Comparison of ENCODE assay signal across 20 mouse cellular contexts in the genomic region with DNA sequence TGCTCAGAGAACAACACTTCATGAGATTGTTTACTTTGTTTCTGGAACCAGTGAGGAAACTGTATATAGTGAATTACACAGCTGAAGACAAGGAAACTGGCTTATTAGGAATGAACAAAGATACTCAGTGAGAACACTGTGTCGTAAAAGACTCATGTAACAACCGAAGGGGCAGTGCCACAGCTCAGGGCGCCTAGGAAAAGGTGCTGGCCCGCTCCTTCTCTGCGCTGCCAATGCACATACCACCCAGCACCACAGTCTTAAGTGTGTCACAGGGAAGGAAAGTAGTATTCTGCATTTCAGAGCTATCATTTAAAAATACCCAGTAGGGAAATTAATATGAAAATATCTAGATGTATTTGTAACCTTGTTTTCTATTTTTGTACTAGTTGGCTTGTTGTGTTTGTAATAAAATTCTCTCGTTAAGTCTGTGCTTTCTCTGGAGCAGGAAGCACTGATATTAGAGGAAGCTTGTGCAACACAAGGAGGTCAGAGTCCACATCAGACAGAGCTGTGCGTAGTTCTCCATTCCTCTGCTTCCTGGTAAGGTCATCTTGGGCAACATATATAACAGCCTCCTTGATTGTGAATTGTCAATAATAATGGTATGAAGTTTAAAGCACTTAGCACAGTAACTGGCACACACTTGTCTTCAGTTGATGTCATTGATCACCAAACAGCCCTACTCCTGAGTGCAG. TPM values are rescaled to one million over a fixed set of nuclear protein-coding genes. Genes with fewer than 3 reads are reported as not detected.
A peak's percentile ranks its signal among the peaks of the same experiment; 100 is the strongest.
DNase-seq lines count a peak whose midpoint lies in the region; ATAC-seq and TF ChIP-seq lines count a peak whose summit lies in the region.
"Had no signal": no experiment of that assay in that cellular context is flagged by ENCODE, and none has a peak within 500 bp of the region (broad histone marks: within the 10 kb centered on the region; RNA-seq: fewer than 3 reads in every experiment).

No protein-coding gene starts in this region.

- no peak overlapping the region for H3K4me3 ChIP-seq in kidney, postnatal 0 days (replicated peaks; ENCODE audit: low read depth, low read length)
- H3K4me3 ChIP-seq in kidney, embryonic 15.5 days (replicated peaks): no peak overlapping the region
- H3K4me3 ChIP-seq in lung, postnatal 0 days (ENCODE audit: low read depth, low read length): no peak overlapping the region
- H3K4me3 ChIP-seq: embryonic facial prominence, embryonic 12.5 days; forebrain, embryonic 10.5 days; hindbrain, embryonic 15.5 days; liver, embryonic 15.5 days had no signal

- no peak for TF ChIP-seq EP300 in lung, postnatal 0 days (IDR thresholded peaks at IDR 0.05)

- no peaks in the 10 kb centered on the region for H3K9me3 ChIP-seq in kidney, postnatal 0 days (replicated peaks; ENCODE audit: low read length)
- H3K9me3 ChIP-seq in kidney, embryonic 15.5 days (replicated peaks): no peaks in the 10 kb centered on the region
- no peaks in the 10 kb centered on the region for H3K9me3 ChIP-seq in lung, postnatal 0 days (ENCODE audit: low read length)
- H3K9me3 ChIP-seq: embryonic facial prominence, embryonic 12.5 days; forebrain, embryonic 10.5 days; hindbrain, embryonic 15.5 days; liver, embryonic 15.5 days had no signal

- no peaks in the 10 kb centered on the region for H3K36me3 ChIP-seq in kidney, postnatal 0 days (ENCODE audit: insufficient read depth, low read length)
- no peaks in the 10 kb centered on the region for H3K36me3 ChIP-seq in kidney, embryonic 15.5 days
- no peaks in the 10 kb centered on the region for H3K36me3 ChIP-seq in lung, postnatal 0 days (ENCODE audit: insufficient read depth, low read length)
- H3K36me3 ChIP-seq: embryonic facial prominence, embryonic 12.5 days; forebrain, embryonic 10.5 days; G1E; hindbrain, embryonic 15.5 days; liver, embryonic 15.5 days had no signal

- peak; percentile 28 for DNase-seq in kidney, postnatal 0 days (ENCODE audit: low spot score)
- DNase-seq in lung, postnatal 0 days (ENCODE audit: low spot score): peak; percentile 36
- DNase-seq in lung, postnatal 10 days: no peak
- DNase-seq in testis, postnatal 14 days (ENCODE audit: low spot score): no peak
- DNase-seq in spleen, postnatal 36 days (ENCODE audit: low spot score in 2 of 2): no peak
- DNase-seq: adrenal gland, postnatal 25 days; cerebellum, postnatal 14 days; heart, adult 11 months; left cerebral cortex, postnatal 4 days; midbrain, embryonic 14.5 days; right cerebral cortex, postnatal 4 days had no signal

- TF ChIP-seq CTCF in kidney, postnatal 0 days (IDR thresholded peaks at IDR 0.05; ENCODE audit: low read depth): no peak
- TF ChIP-seq CTCF in lung, postnatal 0 days (IDR thresholded peaks at IDR 0.05): no peak

- WGBS in kidney, postnatal 0 days: 68% methylated on average over 7 of the region's 7 CpGs
- WGBS in kidney, embryonic 15.5 days: 61% methylated on average over 7 of the region's 7 CpGs
- 57% methylated on average over 7 of the region's 7 CpGs for WGBS in lung, postnatal 0 days

- H3K9ac ChIP-seq in kidney, postnatal 0 days (ENCODE audit: low read depth, low read length): no peak overlapping the region
- no peak overlapping the region for H3K9ac ChIP-seq in kidney, embryonic 15.5 days
- H3K9ac ChIP-seq in lung, postnatal 0 days (replicated peaks; ENCODE audit: low read depth): no peak overlapping the region
- H3K9ac ChIP-seq: embryonic facial prominence, embryonic 12.5 days; hindbrain, embryonic 15.5 days; liver, embryonic 15.5 days had no signal

- H3K27me3 ChIP-seq in kidney, postnatal 0 days (ENCODE audit: insufficient read depth, low read length): no peaks in the 10 kb centered on the region
- H3K27me3 ChIP-seq in kidney, embryonic 15.5 days: no peaks in the 10 kb centered on the region
- H3K27me3 ChIP-seq in lung, postnatal 0 days (replicated peaks; ENCODE audit: insufficient read depth, low read length): no peaks in the 10 kb centered on the region
- H3K27me3 ChIP-seq: embryonic facial prominence, embryonic 12.5 days; hindbrain, embryonic 15.5 days; liver, embryonic 15.5 days had no signal

- H3K4me2 ChIP-seq in kidney, postnatal 0 days (ENCODE audit: low read length): no peak overlapping the region
- H3K4me2 ChIP-seq in kidney, embryonic 15.5 days: no peak overlapping the region
- H3K4me2 ChIP-seq in lung, postnatal 0 days (replicated peaks; ENCODE audit: low read depth, low read length): no peak overlapping the region
- H3K4me2 ChIP-seq: embryonic facial prominence, embryonic 12.5 days; hindbrain, embryonic 15.5 days; liver, embryonic 15.5 days had no signal

- no peaks in the 10 kb centered on the region for H3K4me1 ChIP-seq in kidney, postnatal 0 days (replicated peaks; ENCODE audit: insufficient read depth, low read length)
- no peaks in the 10 kb centered on the region for H3K4me1 ChIP-seq in kidney, embryonic 15.5 days
- 0 out of 2 replicates have a peak, but pooled peaks cover 4% of the 10 kb centered on the region for H3K4me1 ChIP-seq in lung, postnatal 0 days (ENCODE audit: insufficient read depth, low read depth, low read length)
- H3K4me1 ChIP-seq: embryonic facial prominence, embryonic 12.5 days; forebrain, embryonic 10.5 days; hindbrain, embryonic 15.5 days; liver, embryonic 15.5 days had no signal

- no peak for ATAC-seq in kidney, postnatal 0 days (replicated peaks; ENCODE audit: low FRiP score, low read depth)
- no peak for ATAC-seq in kidney, embryonic 15.5 days (replicated peaks; ENCODE audit: low FRiP score)
- no peak; the same call in 1 of the 2 replicates for ATAC-seq in lung, postnatal 0 days
- peak; percentile 97 for ATAC-seq in megakaryocyte, adult 5-6 weeks (ENCODE audit: poor library complexity, severe bottlenecking)

- no peak overlapping the region for H3K27ac ChIP-seq in kidney, postnatal 0 days
- no peak overlapping the region for H3K27ac ChIP-seq in kidney, embryonic 15.5 days
- H3K27ac ChIP-seq in lung, postnatal 0 days (ENCODE audit: low read length): no peak overlapping the region
- H3K27ac ChIP-seq: embryonic facial prominence, embryonic 12.5 days; forebrain, embryonic 10.5 days; hindbrain, embryonic 15.5 days; liver, embryonic 15.5 days had no signal

RNA-seq across cellular contexts. Expression of a gene that starts 49.0 kb away (rescaled TPM):
- polyA plus RNA-seq in kidney, postnatal 0 days (2015; fragmentation: Nextera tagmentation; extraction: Ambion mirVana): not detected in 2 replicates
- not detected in 2 replicates for polyA plus RNA-seq in kidney, embryonic 15.5 days (2015; fragmentation: Nextera tagmentation; extraction: Ambion mirVana)
- not detected in 2 replicates for polyA plus RNA-seq in lung, postnatal 0 days (2015; fragmentation: Nextera tagmentation; extraction: Ambion mirVana)
- total RNA-seq in megakaryocyte, adult 5-6 weeks (2015): not detected in 2 replicates
- total RNA-seq in megakaryocyte, adult 5-6 weeks (2017): not detected in 2 replicates
- total RNA-seq: adrenal gland, postnatal 25 days; layer of hippocampus, postnatal 25 days; left cerebral cortex, postnatal 4 days had no signal
- polyA plus RNA-seq: embryonic facial prominence, embryonic 12.5 days; forebrain, embryonic 10.5 days; G1E; heart, postnatal 0 days; hindbrain, embryonic 15.5 days; liver, embryonic 15.5 days; midbrain, embryonic 14.5 days had no signal

Comparison
In these comparisons a context has a peak if more than half of its experiments do, and no peak if none do; other contexts are left out.
1. DNase-seq: peak in kidney, postnatal 0 days (single experiment) and lung, postnatal 0 days (single experiment); none in lung, postnatal 10 days (single experiment), testis, postnatal 14 days (single experiment) and spleen, postnatal 36 days (0 of 2).